ENCODE assay signal across 12 mouse cellular contexts in the genomic region with DNA sequence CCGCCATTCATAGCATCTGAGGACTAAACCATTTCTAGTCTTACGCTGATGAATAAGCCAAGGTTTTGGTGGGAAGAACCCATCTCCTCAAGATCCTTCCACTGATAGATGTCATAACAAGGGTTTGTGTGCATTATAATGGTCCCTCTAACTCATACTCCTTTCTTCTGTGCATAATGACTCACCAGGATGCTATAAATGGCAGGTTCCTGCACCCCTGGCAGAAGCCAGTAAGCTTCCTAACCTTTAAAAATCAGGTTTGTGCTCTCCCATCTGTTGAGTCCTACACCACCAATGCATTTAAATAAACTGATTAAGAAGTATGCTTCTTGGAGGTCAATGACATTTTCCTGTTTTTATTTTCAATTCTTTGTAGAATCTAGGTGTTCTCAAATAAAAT.
"Had no signal": no experiment of that assay in that cellular context is flagged by ENCODE, and none has a peak within 500 bp of the region (broad histone marks: within the 10 kb centered on the region; RNA-seq: fewer than 3 reads in every experiment).

No protein-coding gene starts in this region.

- DNase-seq: retina, postnatal 1 day; right cerebral cortex, adult 18-20 months; right cerebral cortex, postnatal 14 days; right cerebral cortex, postnatal 25 days; right cerebral cortex, postnatal 4 days; spleen, adult 18-20 months; thymus, adult 18-20 months; thymus, adult 2 months; thymus, postnatal 14 days; thymus, postnatal 25 days; thymus, postnatal 36 days; thymus, postnatal 4 days had no signal
